Mouse (Mus musculus) heart, embryonic 16.5 days (tissue): ENCODE results near the gene Mrps27. TPM values are rescaled to one million over a fixed set of nuclear protein-coding genes. Genes with fewer than 3 reads are reported as not detected.

Experiments
- ATAC-seq: fragments of 200-750 bp; cut with Nextera tagmentation; replicated peaks from 2 replicates; pipeline ENCODE4 v1.8.0; 2017; ENCODE audit warnings: moderate number of reproducible peaks; ENCODE audit not compliant: insufficient read depth, low FRiP score; ENCODE audit errors: extremely low read depth
- H3K27ac ChIP-seq: fragments of 300-500 bp; sonication (generic); 2 replicates; pipeline ENCODE4 v1.5.1; 2014; ENCODE audit warnings: mild to moderate bottlenecking, low read length, control low read depth, moderate library complexity
- H3K27me3 ChIP-seq: fragments of 300-500 bp; sonication (generic); 2 replicates; pipeline ENCODE4 v1.6.1; 2014; ENCODE audit warnings: low read length, mixed read lengths; ENCODE audit not compliant: control insufficient read depth, insufficient read depth
- H3K36me3 ChIP-seq: fragments of 300-500 bp; sonication (generic); 2 replicates; pipeline ENCODE4 v1.6.1; 2014; ENCODE audit not compliant: control insufficient read depth, insufficient read depth
- H3K4me1 ChIP-seq: fragments of 300-500 bp; sonication (generic); 2 replicates; pipeline ENCODE4 v1.6.1; 2014; ENCODE audit warnings: low read length, mixed read lengths; ENCODE audit not compliant: control insufficient read depth, insufficient read depth
- H3K4me2 ChIP-seq: fragments of 300-500 bp; sonication (generic); 2 replicates; pipeline ENCODE4 v1.6.1; 2014; ENCODE audit warnings: low read depth, mild to moderate bottlenecking, control low read depth, low read length
- H3K4me3 ChIP-seq: fragments of 300-500 bp; sonication (generic); 2 replicates; pipeline ENCODE4 v1.5.1; 2014; ENCODE audit warnings: mild to moderate bottlenecking, control low read depth, low read length
- H3K9ac ChIP-seq: fragments of 300-500 bp; sonication (generic); 2 replicates; pipeline ENCODE4 v1.6.1; 2014; ENCODE audit warnings: low read length, control low read depth
- H3K9me3 ChIP-seq: fragments of 300-500 bp; sonication (generic); replicated peaks from 2 replicates; pipeline ENCODE4 v1.6.1; 2016; ENCODE audit warnings: low read length; ENCODE audit not compliant: control insufficient read depth
- WGBS: fragments of 180-500 bp; shearing (Covaris S2); extraction: QIAGEN DNeasy Blood & Tissue Kit; methylation state at CpG from one replicate; pipeline ENCODE4 v1.1.7; 2014; 5-methylcytosine and 5-hydroxymethylcytosine counted together
- polyA plus RNA-seq: library from polyadenylated mRNA; unstranded; fragments of >200 nt; fragmentation: Nextera tagmentation; extraction: Ambion mirVana; gene quantifications from 2 replicates; pipeline ENCODE4 v1.2.1, GENCODE M21; 2015

Mrps27 gene
- polyA plus RNA-seq, 1 experiment from 2014 or later = 97.0 TPM

GRCm38 (mm10) chr13:99411761-99412160 lies 67.2 kb downstream of the Mrps27 start:
- ATAC-seq = no peak
- Histone ChIP-seq H3K9ac (no peak overlapping the region), H3K4me1 (peaks cover 5% of the 10 kb centered on the region), H3K9me3 (no peaks in the 10 kb centered on the region), H3K27ac (peak overlapping the region; percentile 80), H3K4me2 (peak overlapping the region; percentile 10; the same call in 1 of the 2 replicates), H3K4me3 (no peak overlapping the region), H3K36me3 (peaks cover 23% of the 10 kb centered on the region), H3K27me3 (no peaks in the 10 kb centered on the region)
- WGBS = 76% methylated on average over 3 of the region's 3 CpGs

GRCm38 (mm10) chr13:99412477-99413080 lies 68.0 kb downstream of the Mrps27 start:
- WGBS = 35% methylated on average over 11 of the region's 11 CpGs
- H3K27me3 ChIP-seq = no peaks in the 10 kb centered on the region
- H3K36me3 ChIP-seq = peaks cover 19% of the 10 kb centered on the region
- peak overlapping the region; percentile 24 for H3K4me2 ChIP-seq
- peak overlapping the region; percentile 9 for H3K4me3 ChIP-seq
- 0 out of 2 replicates have a peak, but pooled peaks have one; percentile 20 for ATAC-seq
- H3K9ac ChIP-seq = peak overlapping the region; percentile 12; the same call in 1 of the 2 replicates
- H3K9me3 ChIP-seq = no peaks in the 10 kb centered on the region
- H3K4me1 ChIP-seq = peaks cover 5% of the 10 kb centered on the region
- peak overlapping the region; percentile 80 for H3K27ac ChIP-seq

- no peaks in the 10 kb centered on the region for H3K9me3 ChIP-seq
- peaks cover 5% of the 10 kb centered on the region for H3K4me1 ChIP-seq
- H3K27ac ChIP-seq = peak overlapping the region; percentile 65
- no peak overlapping the region for H3K9ac ChIP-seq
- 0 out of 2 replicates have a peak, but pooled peaks have one; percentile 35 for ATAC-seq
- 80% methylated on average over 13 of the region's 13 CpGs for WGBS
- no peak overlapping the region for H3K4me3 ChIP-seq
- no peaks in the 10 kb centered on the region for H3K27me3 ChIP-seq
- peaks cover 19% of the 10 kb centered on the region for H3K36me3 ChIP-seq
- no peak overlapping the region for H3K4me2 ChIP-seq
These were observed 69.1 kb downstream of the Mrps27 start for GRCm38 (mm10) chr13:99413481-99414351.

- Histone ChIP-seq H3K36me3 (peaks cover 19% of the 10 kb centered on the region), H3K4me1 (peaks cover 5% of the 10 kb centered on the region), H3K9ac (no peak overlapping the region), H3K9me3 (no peaks in the 10 kb centered on the region), H3K27ac (peak overlapping the region; percentile 41; the same call in 1 of the 2 replicates), H3K4me2 (no peak overlapping the region), H3K27me3 (no peaks in the 10 kb centered on the region), H3K4me3 (no peak overlapping the region)
- WGBS = 67% methylated on average over 10 of the region's 10 CpGs
- ATAC-seq = no peak
These were observed 69.8 kb downstream of the Mrps27 start for GRCm38 (mm10) chr13:99414352-99414742.

- Histone ChIP-seq H3K9me3 (no peaks in the 10 kb centered on the region), H3K36me3 (peaks cover 12% of the 10 kb centered on the region), H3K27me3 (no peaks in the 10 kb centered on the region), H3K9ac (no peak overlapping the region), H3K27ac (no peak overlapping the region), H3K4me3 (no peak overlapping the region), H3K4me2 (no peak overlapping the region), H3K4me1 (peaks cover 13% of the 10 kb centered on the region)
- no peak for ATAC-seq
- WGBS = 62% methylated on average over 9 of the region's 9 CpGs
These were observed 72.0 kb downstream of the Mrps27 start for GRCm38 (mm10) chr13:99416601-99417000.

- H3K9ac ChIP-seq = no peak overlapping the region
- 76% methylated on average over 13 of the region's 13 CpGs for WGBS
- no peaks in the 10 kb centered on the region for H3K9me3 ChIP-seq
- H3K36me3 ChIP-seq = peaks cover 32% of the 10 kb centered on the region
- H3K27ac ChIP-seq = no peak overlapping the region
- H3K4me3 ChIP-seq = no peak overlapping the region
- no peaks in the 10 kb centered on the region for H3K27me3 ChIP-seq
- no peak for ATAC-seq
- no peak overlapping the region for H3K4me2 ChIP-seq
- peaks cover 9% of the 10 kb centered on the region for H3K4me1 ChIP-seq
These were observed 79.0 kb downstream of the Mrps27 start for GRCm38 (mm10) chr13:99423581-99423980.

- no peaks in the 10 kb centered on the region for H3K4me1 ChIP-seq
- H3K4me3 ChIP-seq = no peak overlapping the region
- H3K9me3 ChIP-seq = no peaks in the 10 kb centered on the region
- ATAC-seq = no peak
- no peaks in the 10 kb centered on the region for H3K27me3 ChIP-seq
- 87% methylated on average over 29 of the region's 29 CpGs for WGBS
- no peak overlapping the region for H3K27ac ChIP-seq
- no peak overlapping the region for H3K4me2 ChIP-seq
- H3K36me3 ChIP-seq = peaks cover 47% of the 10 kb centered on the region
- no peak overlapping the region for H3K9ac ChIP-seq
These were observed 88.8 kb downstream of the Mrps27 start for GRCm38 (mm10) chr13:99433068-99434008.

- no peaks in the 10 kb centered on the region for H3K27me3 ChIP-seq
- H3K36me3 ChIP-seq = peaks cover 43% of the 10 kb centered on the region
- no peaks in the 10 kb centered on the region for H3K4me1 ChIP-seq
- H3K4me3 ChIP-seq = no peak overlapping the region
- no peaks in the 10 kb centered on the region for H3K9me3 ChIP-seq
- WGBS = 90% methylated on average over 9 of the region's 9 CpGs
- H3K27ac ChIP-seq = no peak overlapping the region
- no peak overlapping the region for H3K9ac ChIP-seq
- H3K4me2 ChIP-seq = no peak overlapping the region
- no peak for ATAC-seq
These were observed 89.9 kb downstream of the Mrps27 start for GRCm38 (mm10) chr13:99434494-99434893.
